Mouse (Mus musculus) midbrain, embryonic 14.5 days (tissue): ENCODE data around the gene Zfp248. TPM values are rescaled to one million over a fixed set of nuclear protein-coding genes. Genes with fewer than 3 reads are reported as not detected.
A peak's percentile ranks its signal among the peaks of the same experiment; 100 is the strongest.

Source experiments
- ATAC-seq: fragments of 200-750 bp; cut with Nextera tagmentation; 2 replicates; pipeline ENCODE4 v1.8.0; 2017; ENCODE audit warnings: moderate number of reproducible peaks, moderate library complexity; ENCODE audit not compliant: low FRiP score, low TSS enrichment
- DNase-seq: peaks from one replicate; pipeline ENCODE4 v3.0.0-alpha.2; 2015
- H3K27ac ChIP-seq: fragments of 300-500 bp; sonication (generic); replicated peaks from 2 replicates; pipeline ENCODE4 v1.5.1; 2014; ENCODE audit warnings: mild to moderate bottlenecking, low read depth, low read length, moderate library complexity
- H3K27me3 ChIP-seq: fragments of 300-500 bp; sonication (generic); 2 replicates; pipeline ENCODE4 v1.6.1; 2014; ENCODE audit warnings: low read length, control low read depth, mixed read lengths; ENCODE audit not compliant: control insufficient read depth, insufficient read depth
- H3K36me3 ChIP-seq: fragments of 300-500 bp; sonication (generic); 2 replicates; pipeline ENCODE4 v1.6.1; 2014; ENCODE audit warnings: low read length, control low read depth; ENCODE audit not compliant: control insufficient read depth, insufficient read depth
- H3K4me1 ChIP-seq: fragments of 300-500 bp; sonication (generic); 2 replicates; pipeline ENCODE4 v1.6.1; 2014; ENCODE audit warnings: mild to moderate bottlenecking, antibody characterized with exemption, low read length, control low read depth; ENCODE audit not compliant: control insufficient read depth, insufficient read depth
- H3K4me2 ChIP-seq: fragments of 300-500 bp; sonication (generic); 2 replicates; pipeline ENCODE4 v1.6.1; 2014; ENCODE audit warnings: mild to moderate bottlenecking, low read length, moderate library complexity
- H3K4me3 ChIP-seq: fragments of 300-500 bp; sonication (generic); replicated peaks from 2 replicates; pipeline ENCODE4 v1.5.1; 2014; ENCODE audit warnings: low read depth, low read length
- H3K9ac ChIP-seq: fragments of 300-500 bp; sonication (generic); replicated peaks from 2 replicates; pipeline ENCODE4 v1.6.1; 2014; ENCODE audit warnings: mild to moderate bottlenecking, low read length, moderate library complexity
- H3K9me3 ChIP-seq: fragments of 300-500 bp; sonication (generic); 2 replicates; pipeline ENCODE4 v1.6.1; 2016; ENCODE audit warnings: low read length, control low read depth, mixed read lengths; ENCODE audit not compliant: control insufficient read depth
- whole genome bisulfite sequencing: fragments of 180-500 bp; shearing (Covaris S2); extraction: QIAGEN DNeasy Blood & Tissue Kit; methylation state at CpG from one replicate; pipeline ENCODE4 v1.1.7; 2014; 5-methylcytosine and 5-hydroxymethylcytosine counted together
- polyA plus RNA-seq: library from polyadenylated mRNA; unstranded; fragments of >200 nt; fragmentation: Nextera tagmentation; extraction: Ambion mirVana; gene quantifications from 2 replicates; pipeline ENCODE4 v1.2.1, GENCODE M21; 2014

Zfp248 gene
- 13.6 and 15.8 TPM in 2 replicates for polyA plus RNA-seq

GRCm38 (mm10) chr6:118455042-118455631 is at the start of gene Zfp248:
Gene Zfp248 (minus strand): TSS chr6:118455528.
- peak; percentile 96 for DNase-seq
- peak; percentile 97 for ATAC-seq
- Histone ChIP-seq H3K4me1 (peaks cover 10% of the 10 kb centered on the region; the same call in 1 of the 2 replicates), H3K36me3 (0 out of 2 replicates have a peak, but pooled peaks cover 3% of the 10 kb centered on the region), H3K9me3 (no peaks in the 10 kb centered on the region), H3K9ac (peak within 1 kb of the TSS; percentile 85), H3K27me3 (no peaks in the 10 kb centered on the region), H3K4me2 (peak within 1 kb of the TSS; percentile 78), H3K27ac (peak within 1 kb of the TSS; percentile 98), H3K4me3 (peak within 1 kb of the TSS; percentile 66)
- WGBS, result under 1% methylated on average over 43 of the region's 43 CpGs

- no peak overlapping the region for H3K9ac ChIP-seq
- DNase-seq (no peak), ATAC-seq (no peak)
- no peak overlapping the region for H3K4me3 ChIP-seq
- WGBS, result 94% methylated on average over 7 of the region's 7 CpGs
- no peaks in the 10 kb centered on the region for H3K9me3 ChIP-seq
- peaks cover 18% of the 10 kb centered on the region for H3K36me3 ChIP-seq
- no peak overlapping the region for H3K4me2 ChIP-seq
- H3K27me3 ChIP-seq, result no peaks in the 10 kb centered on the region
- H3K4me1 ChIP-seq, result no peaks in the 10 kb centered on the region
- H3K27ac ChIP-seq, result no peak overlapping the region
Measured at GRCm38 (mm10) chr6:118499010-118499409, 43.7 kb upstream of the Zfp248 start.

GRCm38 (mm10) chr6:118482125-118482524 is 26.8 kb upstream of the Zfp248 start:
- 89% methylated on average over 1 of the region's 1 CpGs for WGBS
- Histone ChIP-seq H3K4me3 (no peak overlapping the region), H3K9ac (no peak overlapping the region), H3K9me3 (no peaks in the 10 kb centered on the region), H3K36me3 (no peaks in the 10 kb centered on the region), H3K4me1 (peaks cover 9% of the 10 kb centered on the region), H3K27me3 (peaks cover 17% of the 10 kb centered on the region), H3K27ac (no peak overlapping the region), H3K4me2 (no peak overlapping the region)
- DNase-seq (no peak), ATAC-seq (no peak)

GRCm38 (mm10) chr6:118478957-118479708 is 23.8 kb upstream of the Zfp248 start, which contains the start of gene Zfp9:
Gene Zfp9 (minus strand): TSS chr6:118479320.
- WGBS, result under 1% methylated on average over 51 of the region's 57 CpGs
- peak; percentile 92 for ATAC-seq

GRCm38 (mm10) chr6:118477875-118478785 is 22.8 kb upstream of the Zfp248 start:
- H3K27ac ChIP-seq, result peak overlapping the region; percentile 87
- peak overlapping the region; percentile 80 for H3K9ac ChIP-seq
- 12% methylated on average over 10 of the region's 10 CpGs for WGBS
- peaks cover 17% of the 10 kb centered on the region for H3K27me3 ChIP-seq
- no peaks in the 10 kb centered on the region for H3K9me3 ChIP-seq
- H3K4me1 ChIP-seq, result peaks cover 16% of the 10 kb centered on the region
- H3K4me3 ChIP-seq, result peak overlapping the region; percentile 54
- 0 out of 2 replicates have a peak, but pooled peaks have one; percentile 28 for ATAC-seq
- peaks cover 11% of the 10 kb centered on the region; the same call in 1 of the 2 replicates for H3K36me3 ChIP-seq
- peak; percentile 58 for DNase-seq
- peak overlapping the region; percentile 76 for H3K4me2 ChIP-seq

More at GRCm38 (mm10) chr6:118478957-118479708, 23.8 kb upstream of the Zfp248 start, which contains the start of gene Zfp9:
- Histone ChIP-seq H3K4me2 (peak within 1 kb of the TSS; percentile 76), H3K27me3 (peaks cover 17% of the 10 kb centered on the region), H3K9me3 (no peaks in the 10 kb centered on the region), H3K4me3 (peak within 1 kb of the TSS; percentile 54), H3K9ac (peak within 1 kb of the TSS; percentile 80), H3K27ac (peak within 1 kb of the TSS; percentile 87), H3K36me3 (peaks cover 11% of the 10 kb centered on the region; the same call in 1 of the 2 replicates), H3K4me1 (peaks cover 16% of the 10 kb centered on the region)
- peak; percentile 88 for DNase-seq

GRCm38 (mm10) chr6:118462069-118462705 is 6.9 kb upstream of the Zfp248 start:
- H3K36me3 ChIP-seq, result peaks cover 36% of the 10 kb centered on the region
- no peaks in the 10 kb centered on the region for H3K27me3 ChIP-seq
- ATAC-seq (no peak), DNase-seq (no peak)
- no peak overlapping the region for H3K27ac ChIP-seq
- H3K9ac ChIP-seq, result no peak overlapping the region
- no peak overlapping the region for H3K4me3 ChIP-seq
- 81% methylated on average over 15 of the region's 15 CpGs for WGBS
- no peaks in the 10 kb centered on the region for H3K9me3 ChIP-seq
- H3K4me2 ChIP-seq, result no peak overlapping the region
- H3K4me1 ChIP-seq, result no peaks in the 10 kb centered on the region

GRCm38 (mm10) chr6:118457726-118458125 is 2.4 kb upstream of the Zfp248 start:
- Histone ChIP-seq H3K4me3 (no peak overlapping the region), H3K27me3 (no peaks in the 10 kb centered on the region), H3K4me2 (no peak overlapping the region), H3K4me1 (peaks cover 10% of the 10 kb centered on the region; the same call in 1 of the 2 replicates), H3K9ac (no peak overlapping the region), H3K9me3 (no peaks in the 10 kb centered on the region), H3K36me3 (peaks cover 4% of the 10 kb centered on the region; the same call in 1 of the 2 replicates), H3K27ac (no peak overlapping the region)
- DNase-seq (no peak), ATAC-seq (no peak)
- 93% methylated on average over 1 of the region's 1 CpGs for WGBS
